Mouse (Mus musculus): Measurements from ENCODE around the gene Atp4b. TPM values are rescaled to one million over a fixed set of nuclear protein-coding genes. Genes with fewer than 3 reads are reported as not detected.
A peak's percentile ranks its signal among the peaks of the same experiment; 100 is the strongest.

The Atp4b gene
- not detected in 2 replicates for polyA plus RNA-seq (2016; fragmentation: Nextera tagmentation; extraction: Ambion mirVana)

DNA sequence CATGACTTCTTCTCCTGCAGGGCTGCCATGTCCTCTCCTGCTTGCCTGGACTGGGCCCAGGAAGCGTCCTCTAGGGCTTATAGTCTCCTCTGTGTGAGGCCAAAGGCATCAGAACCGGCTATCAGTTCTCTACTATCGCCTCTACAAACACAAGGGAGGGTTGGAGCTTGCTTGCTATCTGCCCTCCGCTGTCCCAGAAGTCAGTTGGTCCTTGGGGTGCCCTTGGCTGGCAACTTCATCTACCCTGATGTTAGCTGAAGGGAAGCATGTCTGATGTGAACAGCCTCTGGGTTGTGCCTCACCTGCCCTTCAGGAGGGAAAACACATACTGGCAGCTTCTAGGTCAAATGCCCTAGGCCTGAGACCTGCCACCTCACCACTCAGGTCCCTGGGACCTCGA is at the start of gene Atp4b:
Gene Atp4b (minus strand): TSS at position 101 of the 400 bp plus-strand sequence.
- ATAC-seq (ENCODE audit: low FRiP score, low read depth), result no peak
- H3K4me3 ChIP-seq, result no peak within 1 kb of the TSS
- H3K9ac ChIP-seq (replicated peaks), result no peak within 1 kb of the TSS
- H3K4me1 ChIP-seq, result no peaks in the 10 kb centered on the region
- no peak within 1 kb of the TSS for H3K27ac ChIP-seq (replicated peaks)
- H3K27me3 ChIP-seq, result no peaks in the 10 kb centered on the region
- H3K9me3 ChIP-seq, result no peaks in the 10 kb centered on the region
- no peaks in the 10 kb centered on the region for H3K36me3 ChIP-seq
- H3K4me2 ChIP-seq (replicated peaks), result no peak within 1 kb of the TSS
- WGBS, result 81% methylated on average over 5 of the region's 5 CpGs

DNA sequence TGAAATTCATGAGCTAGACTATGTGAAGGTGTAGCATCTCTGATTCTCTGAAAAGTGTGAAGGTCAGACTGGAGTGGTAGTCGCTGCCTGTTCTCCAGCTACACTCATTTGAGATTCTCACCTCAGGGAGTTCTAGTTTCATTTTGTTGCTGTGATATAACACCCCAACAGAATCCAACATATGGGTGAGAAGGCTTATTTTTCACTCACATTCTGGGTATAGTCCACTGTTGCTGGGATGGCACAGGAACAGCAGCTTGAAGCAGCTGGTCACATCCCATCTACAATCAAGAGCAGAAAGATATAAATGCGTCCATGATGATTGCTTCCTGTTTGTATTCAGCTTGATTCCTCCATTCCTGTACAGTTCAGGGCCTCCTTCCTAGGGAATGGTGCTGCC is 45.5 kb upstream of the Atp4b start:
- Histone ChIP-seq H3K9ac (replicated peaks) (no peak overlapping the region), H3K4me1 (no peaks in the 10 kb centered on the region), H3K36me3 (no peaks in the 10 kb centered on the region), H3K27me3 (0 out of 2 replicates have a peak, but pooled peaks cover under 1% of the 10 kb centered on the region), H3K4me3 (no peak overlapping the region), H3K27ac (replicated peaks) (no peak overlapping the region), H3K4me2 (replicated peaks) (no peak overlapping the region), H3K9me3 (no peaks in the 10 kb centered on the region)
- no peak for ATAC-seq (ENCODE audit: low FRiP score, low read depth)
- 88% methylated on average over 2 of the region's 2 CpGs for WGBS

DNA sequence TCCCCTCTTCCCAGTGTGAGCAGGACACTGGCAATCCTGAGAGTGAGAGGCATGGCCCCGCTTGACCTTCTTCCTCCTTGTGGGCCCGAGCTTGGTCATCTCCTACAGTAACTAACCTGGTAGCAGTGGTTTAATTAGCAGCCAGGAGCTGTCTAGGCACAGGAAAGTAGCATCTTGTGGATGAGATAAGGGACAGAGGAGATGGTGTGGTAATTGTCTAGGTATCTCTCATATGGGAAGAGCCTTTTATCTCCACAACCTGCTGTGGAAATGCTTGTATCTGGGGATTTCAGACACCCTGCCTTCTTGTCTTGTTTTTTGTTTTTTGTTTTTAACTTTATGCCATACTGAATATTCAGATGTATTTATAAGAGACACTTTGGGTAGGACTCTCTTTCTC is 40.9 kb upstream of the Atp4b start:
- 79% methylated on average over 2 of the region's 2 CpGs for WGBS
- Histone ChIP-seq H3K27ac (replicated peaks) (no peak overlapping the region), H3K4me1 (peaks cover 9% of the 10 kb centered on the region; the same call in 1 of the 2 replicates), H3K4me2 (replicated peaks) (no peak overlapping the region), H3K27me3 (peaks cover 30% of the 10 kb centered on the region), H3K9me3 (no peaks in the 10 kb centered on the region), H3K36me3 (no peaks in the 10 kb centered on the region), H3K9ac (replicated peaks) (no peak overlapping the region), H3K4me3 (no peak overlapping the region)
- ATAC-seq (ENCODE audit: low FRiP score, low read depth), result no peak

DNA sequence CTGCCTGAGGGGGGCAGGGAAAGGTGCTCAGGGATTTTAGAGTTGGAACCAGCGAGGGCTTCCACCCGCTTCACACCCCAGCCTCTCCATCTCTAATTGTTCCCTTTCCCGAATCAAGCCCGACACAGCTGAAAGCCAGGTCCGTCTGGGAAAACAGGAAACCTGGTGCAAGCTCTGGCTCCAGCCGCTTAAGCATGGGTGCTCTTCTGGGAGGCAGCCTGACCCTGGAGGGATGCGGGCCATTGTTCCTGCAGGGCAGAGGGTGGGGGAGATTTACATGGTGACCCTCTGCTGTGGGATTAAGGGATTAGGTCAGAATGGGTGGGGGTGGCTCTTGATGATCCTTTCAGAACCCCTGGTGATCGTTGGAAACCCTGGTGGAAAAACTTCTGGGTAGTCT is 39.4 kb upstream of the Atp4b start:
- ATAC-seq (ENCODE audit: low FRiP score, low read depth), result no peak
- Histone ChIP-seq H3K27ac (replicated peaks) (no peak overlapping the region), H3K9me3 (no peaks in the 10 kb centered on the region), H3K4me1 (peaks cover 9% of the 10 kb centered on the region; the same call in 1 of the 2 replicates), H3K4me3 (no peak overlapping the region), H3K9ac (replicated peaks) (no peak overlapping the region), H3K4me2 (replicated peaks) (no peak overlapping the region), H3K27me3 (peaks cover 30% of the 10 kb centered on the region), H3K36me3 (no peaks in the 10 kb centered on the region)
- 4% methylated on average over 8 of the region's 8 CpGs for WGBS

DNA sequence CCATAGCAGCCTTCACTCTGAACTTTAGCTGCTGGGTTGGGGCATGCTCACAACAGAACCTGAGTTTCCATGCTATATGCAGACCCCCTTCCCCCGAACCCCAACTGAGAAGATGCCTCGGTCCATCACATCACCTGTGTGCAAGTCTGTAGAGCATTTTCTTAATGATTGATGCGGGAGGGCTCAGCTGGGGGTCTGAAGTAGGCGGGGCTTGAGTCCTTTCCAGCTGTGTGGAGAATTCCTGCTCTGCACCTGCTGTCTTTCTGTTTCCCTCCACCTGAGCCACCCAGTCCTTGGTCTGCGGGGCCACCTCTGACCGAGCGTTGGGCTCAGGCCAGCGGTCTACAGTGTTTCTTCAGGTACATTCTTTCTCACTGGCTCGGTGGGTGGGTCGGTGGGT is 38.3 kb upstream of the Atp4b start, which contains the start of gene Tmem255b:
Gene Tmem255b (plus strand): TSS at position 301 of the 400 bp plus-strand sequence.
- ATAC-seq (ENCODE audit: low FRiP score, low read depth), result no peak
- Histone ChIP-seq H3K4me2 (replicated peaks) (0 out of 2 replicates have a peak within 1 kb of the TSS, but pooled peaks have one; percentile 1), H3K4me1 (peaks cover 9% of the 10 kb centered on the region; the same call in 1 of the 2 replicates), H3K36me3 (no peaks in the 10 kb centered on the region), H3K9me3 (no peaks in the 10 kb centered on the region), H3K27me3 (peaks cover 30% of the 10 kb centered on the region), H3K4me3 (no peak within 1 kb of the TSS), H3K27ac (replicated peaks) (no peak within 1 kb of the TSS), H3K9ac (replicated peaks) (no peak within 1 kb of the TSS)
- 18% methylated on average over 10 of the region's 10 CpGs for WGBS

DNA sequence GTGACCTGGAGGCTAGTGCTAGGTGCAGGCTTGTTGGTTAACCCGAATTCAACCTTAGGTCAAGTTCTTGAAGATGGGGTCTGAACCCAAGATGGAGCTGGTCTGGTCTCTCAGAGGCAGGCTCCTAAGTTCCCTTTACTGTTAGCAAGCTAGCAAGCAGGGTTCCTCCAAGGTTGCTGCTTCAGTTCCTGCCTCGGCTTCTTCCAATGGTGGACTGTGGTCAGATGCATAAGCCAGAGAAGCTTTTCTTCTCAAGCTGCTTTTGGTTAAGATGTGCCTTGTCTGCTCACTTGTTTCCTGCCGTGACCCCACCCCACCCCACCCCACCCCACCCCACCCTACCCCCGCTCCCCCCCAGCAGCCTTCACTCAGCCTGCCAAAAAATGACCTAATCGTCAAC is 36.5 kb upstream of the Atp4b start:
- no peak overlapping the region for H3K27ac ChIP-seq (replicated peaks)
- WGBS, result 88% methylated on average over 5 of the region's 5 CpGs
- H3K9me3 ChIP-seq, result no peaks in the 10 kb centered on the region
- peaks cover 30% of the 10 kb centered on the region for H3K27me3 ChIP-seq
- H3K9ac ChIP-seq (replicated peaks), result no peak overlapping the region
- H3K4me2 ChIP-seq (replicated peaks), result no peak overlapping the region
- H3K36me3 ChIP-seq, result no peaks in the 10 kb centered on the region
- no peak overlapping the region for H3K4me3 ChIP-seq
- peaks cover 9% of the 10 kb centered on the region; the same call in 1 of the 2 replicates for H3K4me1 ChIP-seq
- no peak for ATAC-seq (ENCODE audit: low FRiP score, low read depth)

DNA sequence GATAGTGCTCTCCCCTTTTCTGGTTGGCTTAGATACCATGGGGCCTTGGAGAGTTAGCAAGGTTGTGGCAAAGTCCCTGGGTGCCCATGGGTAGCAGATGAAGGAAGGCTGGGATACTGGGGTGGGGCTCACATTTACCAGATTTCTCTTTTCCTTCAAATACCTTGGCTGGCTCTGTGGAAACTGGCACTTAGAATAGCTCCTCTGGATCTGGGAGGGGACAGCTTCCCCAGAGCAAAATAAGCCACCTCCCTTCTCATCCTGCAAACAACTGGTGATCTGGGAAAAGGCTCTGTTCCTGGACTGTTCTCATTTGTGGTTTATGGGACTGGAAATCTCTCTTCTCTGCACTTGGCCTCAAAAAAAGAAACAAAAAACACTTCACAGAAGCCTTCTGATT is 34.2 kb upstream of the Atp4b start:
- Histone ChIP-seq H3K9ac (replicated peaks) (no peak overlapping the region), H3K9me3 (no peaks in the 10 kb centered on the region), H3K4me2 (replicated peaks) (no peak overlapping the region), H3K27me3 (peaks cover 17% of the 10 kb centered on the region), H3K4me3 (no peak overlapping the region), H3K36me3 (no peaks in the 10 kb centered on the region), H3K27ac (replicated peaks) (no peak overlapping the region), H3K4me1 (peaks cover 9% of the 10 kb centered on the region; the same call in 1 of the 2 replicates)
- ATAC-seq (ENCODE audit: low FRiP score, low read depth), result no peak

DNA sequence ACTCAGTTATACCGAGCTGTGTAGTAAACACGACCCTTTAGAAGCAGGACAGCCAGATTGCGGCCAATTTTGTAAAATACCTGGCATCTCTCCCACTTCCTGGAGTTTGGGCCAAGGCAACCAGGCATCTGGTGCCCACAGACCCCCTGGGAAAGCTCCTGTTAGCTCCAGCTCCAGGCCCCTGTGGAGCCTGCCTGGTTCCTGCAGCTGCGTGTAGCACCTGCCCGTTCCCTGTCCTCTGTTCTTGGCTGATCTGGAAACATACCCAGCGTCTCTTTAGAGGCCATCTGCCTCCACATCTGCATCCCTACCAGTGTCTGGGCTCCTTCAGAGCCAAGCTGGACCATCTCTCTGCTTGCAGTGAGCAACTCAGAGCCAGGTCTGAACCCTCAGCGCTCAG is 33.8 kb upstream of the Atp4b start:
- no peak for ATAC-seq (ENCODE audit: low FRiP score, low read depth)
- H3K27ac ChIP-seq (replicated peaks), result no peak overlapping the region
- H3K4me2 ChIP-seq (replicated peaks), result no peak overlapping the region
- H3K9me3 ChIP-seq, result no peaks in the 10 kb centered on the region
- H3K9ac ChIP-seq (replicated peaks), result no peak overlapping the region
- peaks cover 5% of the 10 kb centered on the region; the same call in 1 of the 2 replicates for H3K4me1 ChIP-seq
- 88% methylated on average over 7 of the region's 7 CpGs for WGBS
- H3K27me3 ChIP-seq, result peaks cover 13% of the 10 kb centered on the region
- no peak overlapping the region for H3K4me3 ChIP-seq
- H3K36me3 ChIP-seq, result no peaks in the 10 kb centered on the region

DNA sequence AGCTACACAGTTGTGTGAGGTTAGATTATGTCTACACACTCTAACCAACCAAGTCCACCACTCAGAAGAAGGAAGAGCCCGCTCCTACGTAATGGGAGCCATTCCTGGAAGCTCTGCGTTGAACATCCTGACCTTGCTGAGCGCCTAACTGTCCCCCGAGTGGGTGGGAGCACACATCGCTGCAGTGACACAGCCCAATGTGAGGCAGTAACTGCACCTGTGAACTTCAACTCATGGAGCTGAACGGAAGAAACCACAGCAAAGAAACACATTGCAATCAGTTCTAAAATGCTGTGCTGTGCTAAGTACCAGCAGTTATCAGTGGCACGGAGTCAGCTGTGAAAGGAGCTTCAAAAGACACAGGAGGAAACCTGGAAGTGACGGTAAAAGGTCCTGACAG is 31.5 kb upstream of the Atp4b start:
- H3K4me2 ChIP-seq (replicated peaks), result no peak overlapping the region
- H3K36me3 ChIP-seq, result no peaks in the 10 kb centered on the region
- H3K9ac ChIP-seq (replicated peaks), result no peak overlapping the region
- no peaks in the 10 kb centered on the region for H3K27me3 ChIP-seq
- no peak for ATAC-seq (ENCODE audit: low FRiP score, low read depth)
- WGBS, result 87% methylated on average over 9 of the region's 9 CpGs
- no peak overlapping the region for H3K4me3 ChIP-seq
- no peaks in the 10 kb centered on the region for H3K9me3 ChIP-seq
- H3K4me1 ChIP-seq, result no peaks in the 10 kb centered on the region
- H3K27ac ChIP-seq (replicated peaks), result no peak overlapping the region

DNA sequence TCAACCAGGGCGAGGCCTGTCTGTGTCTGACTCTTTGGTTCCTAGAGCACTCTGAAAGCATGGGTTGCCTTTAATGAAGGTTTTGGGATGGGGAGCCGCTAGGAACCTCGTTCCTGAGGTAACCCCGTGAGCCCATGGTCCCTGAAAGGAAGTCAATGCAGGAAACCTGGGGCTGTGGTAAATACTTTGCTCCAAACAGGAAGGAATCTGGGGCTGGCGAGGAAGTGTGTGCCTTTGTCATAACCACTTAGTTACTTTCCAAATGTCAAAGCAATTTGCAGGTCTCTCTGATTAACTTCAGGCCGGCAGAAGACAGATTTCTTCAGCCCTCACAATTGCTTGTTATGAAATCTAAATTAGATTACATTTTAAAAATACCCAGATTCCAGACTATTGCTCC is 30.7 kb upstream of the Atp4b start:
- 72% methylated on average over 6 of the region's 6 CpGs for WGBS
- Histone ChIP-seq H3K9ac (replicated peaks) (no peak overlapping the region), H3K4me3 (no peak overlapping the region), H3K4me1 (no peaks in the 10 kb centered on the region), H3K4me2 (replicated peaks) (no peak overlapping the region), H3K36me3 (no peaks in the 10 kb centered on the region), H3K27ac (replicated peaks) (no peak overlapping the region), H3K9me3 (no peaks in the 10 kb centered on the region), H3K27me3 (no peaks in the 10 kb centered on the region)
- no peak for ATAC-seq (ENCODE audit: low FRiP score, low read depth)

DNA sequence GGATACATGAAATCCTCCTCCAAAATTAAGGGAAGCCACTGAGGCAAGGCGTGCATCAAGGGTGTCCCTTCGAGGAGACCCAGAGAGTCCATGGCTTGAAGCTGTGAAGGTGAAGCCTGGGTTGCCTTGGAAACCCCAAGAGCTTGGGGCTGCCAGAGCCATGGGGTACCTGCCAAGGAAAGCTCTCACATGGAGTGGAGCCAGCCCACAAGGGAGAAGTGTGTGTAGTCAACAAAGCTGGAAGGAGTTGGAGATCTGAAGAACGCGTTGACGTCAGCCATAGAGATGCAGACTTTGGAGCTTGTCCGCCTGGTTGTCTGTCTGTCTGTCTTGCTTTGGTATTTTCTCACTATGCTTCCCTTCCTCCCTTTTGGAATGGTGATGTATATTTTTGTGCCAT is 24.3 kb upstream of the Atp4b start:
- H3K4me1 ChIP-seq, result no peaks in the 10 kb centered on the region
- no peak overlapping the region for H3K4me3 ChIP-seq
- H3K9me3 ChIP-seq, result no peaks in the 10 kb centered on the region
- H3K9ac ChIP-seq (replicated peaks), result no peak overlapping the region
- no peaks in the 10 kb centered on the region for H3K27me3 ChIP-seq
- 94% methylated on average over 6 of the region's 6 CpGs for WGBS
- no peaks in the 10 kb centered on the region for H3K36me3 ChIP-seq
- ATAC-seq (ENCODE audit: low FRiP score, low read depth), result no peak
- no peak overlapping the region for H3K4me2 ChIP-seq (replicated peaks)
- no peak overlapping the region for H3K27ac ChIP-seq (replicated peaks)

DNA sequence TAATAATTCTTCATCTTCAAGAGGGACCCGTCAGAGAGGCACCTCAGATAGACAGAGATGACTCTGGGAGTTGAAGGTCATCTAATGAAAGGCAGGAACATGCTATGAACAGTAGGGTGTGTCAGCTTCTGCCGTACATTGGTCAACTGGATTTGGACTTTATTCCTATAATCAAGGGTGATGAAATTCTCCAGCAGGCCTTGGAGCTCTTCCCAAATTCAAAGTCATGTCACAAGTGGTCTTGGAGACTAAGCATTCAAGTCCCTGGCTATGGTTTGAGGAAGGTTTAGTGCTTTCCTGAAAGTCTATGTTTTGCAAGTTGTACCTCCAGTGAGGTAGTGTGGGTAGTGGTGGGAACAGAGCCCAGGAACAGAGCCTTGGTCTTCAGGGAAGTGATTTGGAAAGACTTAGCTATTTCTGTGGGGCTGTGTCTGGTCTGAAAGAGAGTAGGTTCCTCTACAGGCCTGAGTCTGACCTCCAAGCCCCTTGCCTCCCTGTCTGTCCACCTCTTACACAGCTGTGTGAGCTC is 22.6 kb upstream of the Atp4b start:
- Histone ChIP-seq H3K9ac (replicated peaks) (no peak overlapping the region), H3K4me3 (no peak overlapping the region), H3K27ac (replicated peaks) (no peak overlapping the region), H3K36me3 (no peaks in the 10 kb centered on the region), H3K27me3 (no peaks in the 10 kb centered on the region), H3K4me1 (no peaks in the 10 kb centered on the region), H3K9me3 (no peaks in the 10 kb centered on the region), H3K4me2 (replicated peaks) (no peak overlapping the region)
- WGBS, result 73% methylated on average over 2 of the region's 2 CpGs
- ATAC-seq (ENCODE audit: low FRiP score, low read depth), result no peak

DNA sequence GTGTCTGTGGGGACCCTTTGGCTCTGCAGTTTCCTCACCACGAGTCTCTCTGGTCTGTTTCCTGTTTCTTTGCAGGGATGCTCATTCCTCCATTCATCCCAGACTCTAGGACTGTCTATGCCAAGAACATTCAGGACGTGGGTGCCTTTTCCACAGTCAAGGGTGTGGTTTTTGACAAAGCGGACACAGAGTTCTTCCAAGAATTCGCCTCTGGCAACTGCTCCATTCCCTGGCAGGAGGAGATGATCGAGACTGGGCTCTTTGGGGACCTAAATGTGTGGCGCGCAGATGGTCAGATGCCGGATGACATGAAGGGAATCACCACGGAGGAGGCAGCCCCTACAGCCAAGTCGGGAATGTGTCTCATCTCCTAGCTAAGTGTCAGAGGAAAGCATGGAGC is 19.3 kb upstream of the Atp4b start:
- no peak overlapping the region for H3K4me2 ChIP-seq (replicated peaks)
- no peak for ATAC-seq (ENCODE audit: low FRiP score, low read depth)
- WGBS, result 82% methylated on average over 10 of the region's 10 CpGs
- no peak overlapping the region for H3K9ac ChIP-seq (replicated peaks)
- H3K27ac ChIP-seq (replicated peaks), result no peak overlapping the region
- no peaks in the 10 kb centered on the region for H3K4me1 ChIP-seq
- H3K27me3 ChIP-seq, result no peaks in the 10 kb centered on the region
- H3K4me3 ChIP-seq, result no peak overlapping the region
- no peaks in the 10 kb centered on the region for H3K9me3 ChIP-seq
- no peaks in the 10 kb centered on the region for H3K36me3 ChIP-seq

Measured in midbrain, embryonic 12.5 days (tissue).